Mouse (Mus musculus): ENCODE measurements around the gene Krit1.
"Not testable (repeated sequence)": the region's sequence is repeated elsewhere in the genome, so short reads cannot be mapped to it uniquely, and the experiment has no call there.

The Krit1 gene

GRCm38 (mm10) chr5:3802433-3803291 is at the start of gene Krit1, which contains the start of gene Ankib1:
Krit1 (plus strand) TSS chr5:3803184.
Ankib1 (minus strand) TSS chr5:3802925.
- DNase-seq (ENCODE audit: low spot score): peak; percentile 92

GRCm38 (mm10) chr5:3771512-3771911 is 31.5 kb upstream of the Krit1 start:
- DNase-seq (ENCODE audit: low spot score): no peak

- no peak for DNase-seq (ENCODE audit: low spot score)
These were observed 31.0 kb upstream of the Krit1 start for GRCm38 (mm10) chr5:3772017-3772416.

GRCm38 (mm10) chr5:3782670-3783069 is 20.3 kb upstream of the Krit1 start:
- no peak for DNase-seq (ENCODE audit: low spot score)

- DNase-seq (ENCODE audit: low spot score): no peak
These were observed 18.9 kb upstream of the Krit1 start for GRCm38 (mm10) chr5:3783947-3784681.

- DNase-seq (ENCODE audit: low spot score): no peak
These were observed 18.1 kb upstream of the Krit1 start for GRCm38 (mm10) chr5:3784751-3785496.

DNA sequence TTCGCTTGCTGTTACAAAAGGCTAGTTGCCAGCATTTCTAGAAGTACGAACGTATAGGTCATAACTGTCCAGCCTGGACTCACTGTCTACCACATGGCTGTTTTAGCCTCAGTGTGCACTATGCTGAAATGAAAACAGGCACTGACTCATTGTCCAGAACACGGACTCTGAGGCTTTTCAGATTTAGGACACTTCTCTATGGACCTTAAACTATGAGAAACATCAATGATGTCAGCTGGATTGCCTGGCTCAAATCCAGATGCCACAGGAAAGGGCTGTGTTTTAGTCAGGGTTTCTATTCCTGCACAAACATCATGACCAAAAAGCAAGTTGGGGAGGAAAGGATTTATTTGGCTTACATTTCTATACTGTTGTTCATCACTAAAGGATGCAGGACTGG is 15.4 kb upstream of the Krit1 start:
- DNase-seq (ENCODE audit: low spot score): peak; percentile 58

DNA sequence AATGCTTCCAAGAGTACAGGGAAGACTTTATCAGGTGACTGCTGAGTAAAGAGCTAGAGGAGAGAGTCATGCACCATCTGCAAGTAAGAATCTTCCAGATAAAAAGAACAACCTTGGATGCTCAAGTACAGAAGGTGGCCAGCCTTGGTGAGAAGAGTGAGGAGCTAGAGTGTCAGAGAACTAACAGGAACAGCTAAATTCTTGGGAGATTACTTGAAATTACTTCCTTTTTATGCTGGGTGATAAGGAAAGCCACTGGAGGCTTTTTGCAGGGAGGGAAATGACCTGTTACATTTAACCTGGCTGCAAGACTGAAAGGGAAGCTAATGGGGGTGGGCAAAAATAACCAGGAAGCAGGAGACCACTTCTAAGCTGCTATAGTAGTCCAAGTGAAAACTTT is 11.9 kb upstream of the Krit1 start:
- DNase-seq (ENCODE audit: low spot score): no peak

DNA sequence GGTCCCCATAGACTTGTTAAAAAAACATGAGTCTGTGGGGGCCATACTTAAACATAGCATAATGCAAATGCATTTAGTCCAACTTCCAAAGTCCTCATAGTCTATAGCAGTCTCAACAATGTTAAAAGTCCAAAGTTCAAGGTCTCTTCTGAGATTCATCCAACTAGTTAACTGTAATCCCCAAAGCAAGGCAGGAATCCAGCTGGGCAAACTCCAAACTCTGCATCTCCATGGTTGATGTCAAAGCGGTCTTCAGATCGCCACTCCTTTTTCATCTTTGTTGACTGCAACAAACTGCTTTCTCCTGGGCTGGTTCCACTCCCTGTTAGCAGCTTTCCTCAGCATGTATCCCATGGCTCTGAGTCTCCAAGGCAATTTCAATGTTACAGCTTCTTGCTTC is 5.9 kb upstream of the Krit1 start:
- DNase-seq (ENCODE audit: low spot score): not testable (repeated sequence)

GRCm38 (mm10) chr5:3798656-3799055 is 4.3 kb upstream of the Krit1 start:
- DNase-seq (ENCODE audit: low spot score): not testable (repeated sequence)

DNA sequence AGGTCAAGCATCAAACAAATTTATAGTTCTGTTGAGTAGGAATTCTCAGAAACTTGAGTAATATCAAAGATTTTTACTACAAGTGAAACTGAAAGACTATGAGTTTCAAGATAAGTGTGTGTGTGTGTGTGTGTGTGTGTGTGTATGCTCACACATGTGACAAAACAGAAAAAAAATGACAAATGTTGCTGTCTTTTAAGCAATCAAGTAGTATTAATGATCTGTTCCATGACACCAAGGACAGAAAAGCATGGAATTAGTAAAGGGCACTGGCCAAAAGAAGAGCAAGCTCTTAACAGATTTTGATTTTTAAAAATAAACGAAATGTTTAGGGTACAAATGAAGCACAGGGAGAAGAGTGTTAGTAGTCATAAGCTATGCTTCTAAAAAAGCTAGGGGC is 2.9 kb upstream of the Krit1 start:
- DNase-seq (ENCODE audit: low spot score): no peak

- no peak for DNase-seq (ENCODE audit: low spot score)
These were observed 2.1 kb upstream of the Krit1 start for GRCm38 (mm10) chr5:3800881-3801280.

- peak; percentile 32 for DNase-seq (ENCODE audit: low spot score)
These were observed 1.1 kb upstream of the Krit1 start for GRCm38 (mm10) chr5:3801672-3802432.

DNA sequence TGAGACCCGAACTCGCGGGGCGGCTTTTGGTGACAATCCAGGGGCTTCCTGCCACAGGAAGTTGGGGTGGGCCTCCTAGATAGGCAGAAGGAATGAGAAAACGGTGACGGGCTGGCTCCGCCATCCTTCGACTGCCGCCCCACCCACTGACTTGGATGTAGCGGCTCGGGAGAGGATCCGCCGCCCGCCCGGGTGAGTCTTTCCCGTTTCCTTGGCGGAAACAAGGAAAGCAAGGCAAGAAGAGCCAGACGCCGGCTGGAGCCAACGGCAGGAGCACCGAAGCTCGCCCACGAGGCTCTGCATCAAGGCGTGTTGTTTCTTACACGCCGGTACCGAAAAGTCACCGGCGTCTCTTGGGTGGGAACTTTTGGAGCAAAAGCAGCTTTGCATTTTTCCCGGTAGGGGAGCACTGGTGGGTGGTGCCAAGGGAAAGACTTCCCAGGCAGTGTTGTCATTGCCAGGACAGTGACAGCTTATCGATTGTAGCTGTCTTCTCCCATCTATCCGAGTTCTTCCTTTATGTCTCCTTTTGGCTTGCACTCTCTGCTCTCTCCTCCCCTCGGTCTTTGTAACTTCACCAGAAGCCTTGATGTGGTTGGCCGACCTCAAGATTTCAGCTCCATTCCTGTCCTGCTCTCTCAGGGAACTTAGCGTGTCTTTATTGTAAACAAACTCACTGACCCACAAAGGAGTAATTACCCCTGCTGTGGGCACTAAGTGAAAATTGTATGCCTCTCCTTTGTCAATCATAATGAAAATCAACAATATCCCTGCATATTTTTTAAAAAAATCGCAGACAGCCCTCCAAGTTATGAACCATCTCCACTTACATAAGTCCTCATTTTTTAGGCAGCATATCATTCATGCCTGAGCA is 545 bp downstream of the Krit1 start:
- DNase-seq (ENCODE audit: low spot score): peak; percentile 76

GRCm38 (mm10) chr5:3808472-3808871 is 5.5 kb downstream of the Krit1 start:
- no peak for DNase-seq (ENCODE audit: low spot score)

DNA sequence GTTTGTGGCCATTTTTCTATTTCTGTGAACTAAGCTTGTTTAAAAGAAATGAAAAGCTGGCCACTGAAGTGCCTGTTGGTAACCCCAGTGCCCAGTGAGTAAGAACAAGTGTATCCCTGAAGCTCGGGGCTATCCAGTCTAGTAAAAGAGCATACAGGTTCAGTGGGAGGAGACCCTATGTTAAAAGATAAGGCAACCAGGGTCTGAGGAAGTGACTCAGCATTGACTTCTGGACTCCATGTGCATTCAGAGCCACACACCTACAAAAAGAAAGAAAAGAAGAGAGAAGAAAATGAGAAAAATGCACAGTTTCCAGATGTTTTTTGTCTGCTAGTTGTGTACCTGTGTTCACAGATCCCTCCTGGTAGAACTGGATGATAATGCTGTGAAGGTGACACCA is 31.1 kb downstream of the Krit1 start:
- no peak for DNase-seq (ENCODE audit: low spot score)

DNA sequence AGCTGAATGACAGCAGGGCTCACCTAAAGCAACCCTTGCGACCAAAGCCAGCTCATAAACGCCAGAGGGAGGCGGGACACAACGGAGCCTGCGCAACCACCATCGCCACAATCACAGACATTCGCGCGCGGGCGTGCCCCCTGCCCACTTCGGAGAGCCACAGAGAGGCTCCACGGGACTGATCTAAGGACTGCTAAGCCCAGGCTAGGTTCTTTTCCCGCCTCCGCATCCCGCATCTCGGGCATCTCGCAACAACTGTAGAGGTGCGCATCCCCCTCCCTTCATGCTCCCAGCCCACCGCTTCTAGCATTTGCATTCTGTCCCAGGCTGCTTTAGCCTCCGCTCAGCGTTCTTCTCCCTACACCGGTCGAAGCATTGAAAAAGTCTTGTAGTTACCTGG is 42.0 kb downstream of the Krit1 start, which contains the start of gene Lrrd1:
Gene Lrrd1 (plus strand): TSS at position 148 of the 400 bp plus-strand sequence.
- DNase-seq (ENCODE audit: low spot score): no peak

DNA sequence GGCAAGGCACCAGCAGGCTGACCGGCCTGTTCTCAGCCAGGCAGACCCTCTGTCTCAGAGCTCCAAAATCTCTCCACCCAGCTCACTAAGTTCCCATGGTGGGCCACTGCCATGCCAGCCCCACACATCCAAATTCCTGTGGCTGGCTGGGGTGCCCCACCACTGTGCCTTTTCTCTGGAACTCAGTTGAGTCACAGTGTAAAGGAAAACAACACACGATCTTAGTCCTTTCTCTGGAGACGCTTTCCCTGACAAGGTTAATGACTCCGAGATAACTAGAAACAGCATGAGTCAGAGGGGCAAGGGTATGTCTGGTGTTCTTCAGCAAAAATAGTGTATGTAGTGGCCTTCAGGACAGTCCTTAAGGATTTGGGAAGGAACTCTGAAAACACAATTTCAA is 67.2 kb downstream of the Krit1 start:
- no peak for DNase-seq (ENCODE audit: low spot score)

DNA sequence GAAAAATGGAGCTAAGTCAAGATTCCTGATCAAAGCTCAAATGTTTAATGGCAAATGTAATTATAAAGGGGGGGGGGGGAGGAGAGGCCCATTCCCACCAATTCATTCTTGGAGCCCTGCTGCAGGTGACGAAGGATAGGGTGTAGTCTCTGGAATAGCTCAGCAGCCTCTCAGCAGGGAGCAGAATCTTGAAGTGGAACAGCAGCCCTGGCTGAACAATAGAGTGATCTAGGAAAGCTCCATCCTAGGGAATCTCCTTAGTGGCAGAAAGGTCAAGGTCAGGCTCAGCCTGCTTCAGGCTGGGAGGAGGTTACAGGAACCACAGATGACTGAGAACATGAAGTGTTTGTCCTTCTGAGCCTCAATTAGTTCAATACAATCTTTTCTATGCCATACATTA is 69.4 kb downstream of the Krit1 start:
- no peak for DNase-seq (ENCODE audit: low spot score)

GRCm38 (mm10) chr5:3873485-3873884 is 70.5 kb downstream of the Krit1 start:
- DNase-seq (ENCODE audit: low spot score): no peak

DNA sequence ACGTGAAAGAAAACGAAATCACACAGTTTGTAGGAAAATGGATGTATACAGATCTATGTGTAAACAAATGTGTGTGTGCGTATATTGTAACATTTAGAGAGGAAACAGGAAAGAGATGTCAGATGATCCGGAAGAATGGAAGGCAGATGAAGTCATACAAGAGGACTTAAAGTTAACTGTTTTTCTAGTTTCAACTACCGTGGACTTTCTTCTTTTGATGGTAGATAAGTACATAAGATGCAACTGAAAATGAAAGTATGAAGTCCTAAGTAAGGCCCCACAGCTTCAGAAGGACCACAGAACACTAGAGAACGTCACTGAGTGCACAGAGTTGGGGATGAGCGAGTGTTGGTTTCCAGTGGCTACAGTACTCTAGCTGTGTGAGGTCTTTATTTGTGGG is 83.9 kb downstream of the Krit1 start:
- not testable (repeated sequence) for DNase-seq (ENCODE audit: low spot score)
